Mouse (Mus musculus) heart, adult 2 months (tissue): Measurements from ENCODE around the gene Usp49. TPM values are rescaled to one million over a fixed set of nuclear protein-coding genes. Genes with fewer than 3 reads are reported as not detected.

ENCODE experiments used
- DNase-seq, 2 experiments: peaks; one replicate each; pipeline ENCODE4 v3.0.0; 2021
- H3K27ac ChIP-seq: fragments of 200-600 bp; 2 replicates; pipeline ENCODE4 v1.8.1; 2022
- H3K27me3 ChIP-seq: fragments of 200-500 bp; 2 replicates; pipeline ENCODE4 v1.6.1; 2012; ENCODE audit warnings: mild to moderate bottlenecking, low read length, inconsistent platforms, mixed read lengths; ENCODE audit not compliant: control insufficient read depth, insufficient read depth
- H3K36me3 ChIP-seq: fragments of 200-500 bp; 2 replicates; pipeline ENCODE4 v1.6.1; 2012; ENCODE audit warnings: low read length, inconsistent platforms; ENCODE audit not compliant: control insufficient read depth, insufficient read depth
- H3K4me1 ChIP-seq: fragments of 200-500 bp; 2 replicates; pipeline ENCODE4 v1.6.1; 2011; ENCODE audit warnings: low read length; ENCODE audit not compliant: control insufficient read depth, insufficient read depth
- H3K4me3 ChIP-seq: fragments of 200-600 bp; 2 replicates; pipeline ENCODE4 v1.8.1; 2022
- H3K79me2 ChIP-seq: fragments of 200-500 bp; replicated peaks from 2 replicates; pipeline ENCODE4 v1.6.1; 2012; ENCODE audit warnings: mild to moderate bottlenecking, inconsistent platforms, low read length, moderate library complexity, mixed read lengths; ENCODE audit not compliant: control insufficient read depth, insufficient read depth
- H3K9ac ChIP-seq: fragments of 200-500 bp; 2 replicates; pipeline ENCODE4 v1.6.1; 2012; ENCODE audit warnings: low read depth, mild to moderate bottlenecking, control low read depth, inconsistent platforms, low read length, mixed read lengths
- CTCF ChIP-seq: fragments of 200-600 bp; IDR thresholded peaks from 2 replicates; pipeline ENCODE4 v1.8.1; 2022; ENCODE audit warnings: antibody characterized with exemption, mild to moderate bottlenecking, moderate library complexity
- EP300 ChIP-seq: fragments of 200-500 bp; IDR thresholded peaks from 2 replicates; pipeline ENCODE4 v1.6.1; 2011; ENCODE audit warnings: low read depth, low read length, control low read depth; ENCODE audit not compliant: insufficient read depth
- POLR2A ChIP-seq: fragments of 200-500 bp; IDR thresholded peaks from 2 replicates; pipeline ENCODE4 v1.6.1; 2011; ENCODE audit warnings: mild to moderate bottlenecking, low read depth, low read length, control low read depth; ENCODE audit not compliant: insufficient read depth
- WGBS: fragments of 180-500 bp; shearing (Covaris S2); methylation state at CpG from one replicate; pipeline ENCODE4 v1.1.7; 2018; 5-methylcytosine and 5-hydroxymethylcytosine counted together
- intact Hi-C: fragments of 180-260 bp; cut with DNase I; formaldehyde crosslinking; loops from one replicate; pipeline ENCODE4 v1.15.1; 2025
- polyA plus RNA-seq: library from polyadenylated mRNA; depleted of rRNA; stranded (reverse); fragments of >200 nt; gene quantifications from 2 replicates; pipeline ENCODE4 v1.2.3, GENCODE M21; 2012
- total RNA-seq, 2 experiments: library from RNA; stranded (reverse); gene quantifications; 2 replicates each; pipeline ENCODE4 v1.2.3; 2021

The Usp49 gene
- total and polyA plus RNA-seq, 3 experiments = 2.9 to 3.6 (median 3.4) TPM

- Histone ChIP-seq H3K4me3 (peak overlapping the region; percentile 87), H3K27me3 (no peaks in the 10 kb centered on the region), H3K27ac (peak overlapping the region; percentile 95), H3K36me3 (peaks cover 2% of the 10 kb centered on the region; the same call in 1 of the 2 replicates), H3K79me2 (no peaks in the 10 kb centered on the region), H3K9ac (peak overlapping the region; percentile 78), H3K4me1 (peaks cover 1% of the 10 kb centered on the region)
- TF ChIP-seq CTCF (peak; percentile 57), POLR2A (no peak)
- under 1% methylated on average over 60 of the region's 61 CpGs for WGBS
- intact Hi-C loops = loop anchor here (1.0 kb wide), 1 partner anchor 58 kb away; the partner anchor contains the start of gene Tomm6
- DNase-seq = no peak
Measured at GRCm38 (mm10) chr17:47629717-47630677, 493 bp upstream of the Usp49 start.

- H3K27ac ChIP-seq = no peak overlapping the region
- no peaks in the 10 kb centered on the region for H3K27me3 ChIP-seq
- no peaks in the 10 kb centered on the region for H3K36me3 ChIP-seq
- no peak overlapping the region for H3K4me3 ChIP-seq
- H3K79me2 ChIP-seq = no peaks in the 10 kb centered on the region; the same call in 1 of the 2 replicates
- DNase-seq = no peak
- WGBS = 77% methylated on average over 4 of the region's 4 CpGs
- H3K9ac ChIP-seq = no peak overlapping the region
- peaks cover 1% of the 10 kb centered on the region for H3K4me1 ChIP-seq
- TF ChIP-seq POLR2A (no peak), EP300 (no peak), CTCF (no peak)
- intact Hi-C loops = no loop called here
Measured at GRCm38 (mm10) chr17:47632181-47632840, 1.8 kb downstream of the Usp49 start.

GRCm38 (mm10) chr17:47633999-47634770 lies 3.7 kb downstream of the Usp49 start:
- intact Hi-C loops = no loop called here
- no peak for TF ChIP-seq CTCF
- no peak overlapping the region for H3K4me3 ChIP-seq
- no peak overlapping the region for H3K9ac ChIP-seq
- no peak overlapping the region for H3K27ac ChIP-seq
- no peaks in the 10 kb centered on the region for H3K36me3 ChIP-seq
- no peaks in the 10 kb centered on the region for H3K27me3 ChIP-seq
- no peaks in the 10 kb centered on the region for H3K4me1 ChIP-seq
- no peak for DNase-seq
- no peaks in the 10 kb centered on the region; the same call in 1 of the 2 replicates for H3K79me2 ChIP-seq
- 80% methylated on average over 7 of the region's 7 CpGs for WGBS

GRCm38 (mm10) chr17:47642992-47643391 lies 12.5 kb downstream of the Usp49 start:
- Histone ChIP-seq H3K4me1 (no peaks in the 10 kb centered on the region), H3K4me3 (no peak overlapping the region), H3K27me3 (no peaks in the 10 kb centered on the region), H3K79me2 (no peaks in the 10 kb centered on the region), H3K9ac (no peak overlapping the region), H3K27ac (no peak overlapping the region), H3K36me3 (no peaks in the 10 kb centered on the region)
- DNase-seq = no peak
- intact Hi-C loops = no loop called here
- WGBS = 91% methylated on average over 2 of the region's 2 CpGs
- TF ChIP-seq CTCF = peak; percentile 44
- no peak for TF ChIP-seq POLR2A
- TF ChIP-seq EP300 = no peak

- intact Hi-C loops = no loop called here
- 89% methylated on average over 1 of the region's 1 CpGs for WGBS
- peak; percentile 29 to 45 for DNase-seq
Measured at GRCm38 (mm10) chr17:47646683-47647082, 16.2 kb downstream of the Usp49 start.

More at GRCm38 (mm10) chr17:47646683-47647082, 16.2 kb downstream of the Usp49 start:
- Histone ChIP-seq H3K9ac (no peak overlapping the region), H3K4me3 (no peak overlapping the region), H3K27me3 (no peaks in the 10 kb centered on the region), H3K36me3 (no peaks in the 10 kb centered on the region), H3K79me2 (no peaks in the 10 kb centered on the region), H3K27ac (no peak overlapping the region), H3K4me1 (no peaks in the 10 kb centered on the region)
- peak; percentile 66 for TF ChIP-seq CTCF
- TF ChIP-seq POLR2A = no peak
